Mouse (Mus musculus): Measurements from ENCODE around the gene Zar1l.

Zar1l gene

DNA sequence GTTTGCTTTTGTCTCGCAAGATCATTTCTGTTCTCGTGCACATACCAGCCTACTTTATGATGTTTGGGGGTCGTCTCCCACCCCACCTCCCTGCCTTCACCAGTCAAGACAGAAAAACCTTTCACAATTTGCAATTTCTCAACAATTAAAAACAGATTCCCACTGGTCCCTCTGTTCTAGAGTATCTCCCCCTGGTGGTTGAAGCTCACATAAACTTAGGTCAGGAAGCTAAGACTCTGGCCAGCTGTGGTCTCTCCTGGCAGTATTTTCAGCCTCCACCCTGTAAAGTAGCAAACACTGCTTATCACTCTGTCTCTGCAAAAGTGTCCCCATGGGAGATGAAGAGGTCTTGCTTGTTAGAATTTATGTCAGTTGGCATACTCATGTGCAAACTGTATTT lies 32.8 kb downstream of the Zar1l start:
- CTCF ChIA-PET = no interaction called here

DNA sequence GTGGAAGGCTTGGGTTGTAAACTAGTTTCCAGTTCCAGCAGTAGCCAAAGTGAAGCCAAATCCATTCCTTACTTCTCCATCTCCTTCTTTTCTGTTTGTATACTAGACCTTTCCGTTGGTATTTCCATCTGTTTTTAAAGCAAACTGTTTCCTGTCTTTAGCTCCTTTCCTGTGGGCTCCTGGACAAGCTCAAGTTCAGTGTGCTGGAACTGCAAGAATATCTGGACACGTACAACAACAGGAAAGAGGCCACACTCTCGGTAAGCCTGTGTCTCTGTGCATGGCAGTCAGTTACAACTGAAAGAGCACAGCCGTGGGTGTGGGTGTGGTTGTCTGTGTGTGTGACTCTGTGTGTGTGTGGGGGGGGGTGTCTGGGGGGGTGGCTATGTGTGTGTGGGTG lies 39.4 kb downstream of the Zar1l start:
- CTCF ChIA-PET = interaction anchor here (0.7 kb wide), 1 partner anchor 121 kb away, joined by 3 read pairs; no protein-coding TSS in a partner anchor

DNA sequence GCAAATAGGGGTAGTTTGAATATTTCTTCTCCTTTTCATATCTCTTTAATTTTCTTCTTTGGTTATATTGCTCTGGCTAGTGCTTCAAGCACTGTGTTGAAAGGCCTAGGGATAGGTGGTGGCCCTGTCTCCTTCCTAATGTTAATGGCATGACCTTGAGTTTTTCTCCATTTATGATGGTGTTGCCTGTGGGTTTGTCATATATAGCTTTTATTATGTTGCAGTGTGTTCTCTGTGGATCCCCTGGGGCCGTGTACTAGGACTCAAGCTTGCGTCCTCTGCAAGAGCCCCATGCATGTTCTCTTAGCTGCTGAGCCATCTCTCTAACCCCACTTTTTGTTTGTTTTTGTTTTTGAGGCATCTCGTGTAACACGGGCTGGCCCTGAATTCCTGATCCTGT lies 40.6 kb downstream of the Zar1l start:
- CTCF ChIA-PET = interaction anchor here (0.6 kb wide), 1 partner anchor 70 kb away, joined by 11 read pairs; no protein-coding TSS in a partner anchor

DNA sequence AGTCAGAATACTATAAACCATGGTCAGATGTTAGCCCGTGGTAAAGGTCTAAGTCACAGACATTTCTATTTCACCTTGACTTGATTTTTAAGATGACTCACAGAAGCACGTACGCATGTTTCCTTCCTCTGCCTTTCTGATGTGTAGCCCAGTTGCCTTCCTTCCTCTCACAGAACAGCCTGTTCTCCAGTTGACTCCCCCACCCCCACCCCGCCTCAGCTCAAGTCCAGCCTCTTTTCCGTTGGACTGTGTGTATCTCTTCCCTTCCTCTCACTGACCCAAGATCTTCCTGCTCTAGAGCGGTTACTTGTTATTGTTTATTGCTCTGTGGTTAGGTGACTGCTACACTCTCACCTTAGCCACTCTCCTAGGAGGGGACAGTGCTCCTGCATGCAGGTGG lies 49.5 kb downstream of the Zar1l start:
- CTCF ChIA-PET = interaction anchor here (1.0 kb wide), 1 partner anchor 103 kb away, joined by 11 read pairs; no protein-coding TSS in a partner anchor

DNA sequence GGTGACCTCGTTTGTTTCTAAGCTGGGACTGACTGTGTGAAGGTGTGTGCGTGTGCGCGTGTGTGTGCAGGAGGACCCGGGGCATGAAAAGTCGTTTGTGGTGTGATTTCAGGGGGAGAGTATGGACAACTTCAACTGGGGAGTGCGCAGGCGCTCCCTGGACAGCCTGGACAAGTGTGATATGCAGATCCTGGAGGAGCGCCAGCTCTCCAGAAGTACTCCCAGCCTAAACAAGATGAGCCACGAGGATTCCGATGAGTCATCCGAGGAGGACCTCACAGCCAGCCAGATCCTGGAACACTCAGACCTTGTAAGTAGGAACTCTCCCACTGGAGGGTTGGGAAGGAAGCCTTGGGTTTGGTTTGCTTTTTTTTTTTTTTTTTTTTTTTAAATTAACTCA lies 51.8 kb downstream of the Zar1l start:
- CTCF ChIA-PET = interaction anchor here (0.7 kb wide), 2 partner anchors 364 to 686 kb away, joined by 3 read pairs; no protein-coding TSS in a partner anchor

DNA sequence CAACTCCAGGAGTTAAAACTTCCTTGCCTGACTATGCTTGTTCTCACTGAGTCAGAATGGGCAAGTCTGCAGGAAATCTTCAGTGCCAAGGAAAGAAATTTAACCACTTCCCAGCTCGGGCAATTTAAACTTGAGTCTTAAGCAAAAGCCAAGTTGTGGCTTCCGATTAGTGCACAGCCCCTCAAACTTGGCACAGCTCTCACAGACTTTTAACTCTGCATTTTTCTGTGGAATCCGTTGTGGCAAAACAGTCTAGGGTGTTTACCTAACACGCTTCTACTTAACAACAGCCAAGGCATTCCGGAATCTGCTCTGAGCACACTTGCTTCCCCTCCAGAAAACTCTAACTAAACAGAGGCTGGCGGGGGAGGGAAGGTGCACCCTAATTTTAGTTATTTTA lies 52.7 kb downstream of the Zar1l start:
- CTCF ChIA-PET = no interaction called here

DNA sequence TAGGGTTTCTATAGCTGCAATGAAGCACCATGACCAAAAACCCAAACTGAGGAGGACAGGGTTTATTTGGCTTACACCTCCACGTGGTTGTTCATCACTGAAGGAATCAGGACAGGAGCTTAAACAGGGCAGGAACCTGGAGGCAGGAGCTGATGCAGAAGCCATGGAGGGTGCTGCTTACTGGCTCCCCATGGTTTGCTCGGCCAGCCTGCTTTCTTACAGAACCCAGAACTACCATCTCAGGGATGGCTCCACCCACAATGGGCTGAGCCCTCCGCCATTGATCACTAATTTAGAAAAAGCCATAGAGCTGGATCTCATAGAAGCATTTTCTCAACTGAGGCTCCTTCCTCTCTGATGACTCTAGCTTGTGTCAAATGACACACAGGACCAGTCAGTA lies 53.2 kb downstream of the Zar1l start:
- CTCF ChIA-PET = no interaction called here

DNA sequence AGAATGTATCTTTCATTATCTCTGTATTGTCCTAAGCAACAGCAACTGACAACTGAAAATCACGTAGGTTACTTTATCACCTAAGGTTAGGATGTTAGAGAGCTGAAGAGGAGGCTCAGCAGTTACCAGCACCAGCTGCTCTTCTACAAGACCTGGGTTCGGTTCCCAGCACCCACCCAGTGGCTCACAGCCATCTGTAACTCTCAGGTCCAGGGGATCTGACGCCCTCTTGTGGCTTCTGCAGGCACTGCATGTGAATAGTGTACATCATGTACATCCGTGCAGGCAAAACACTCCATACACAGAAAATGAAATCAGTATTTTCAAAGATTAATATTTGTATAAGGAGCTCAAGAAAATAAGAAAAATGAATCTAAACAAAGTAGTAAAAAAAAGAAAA lies 58.2 kb downstream of the Zar1l start:
- CTCF ChIA-PET = no interaction called here

DNA sequence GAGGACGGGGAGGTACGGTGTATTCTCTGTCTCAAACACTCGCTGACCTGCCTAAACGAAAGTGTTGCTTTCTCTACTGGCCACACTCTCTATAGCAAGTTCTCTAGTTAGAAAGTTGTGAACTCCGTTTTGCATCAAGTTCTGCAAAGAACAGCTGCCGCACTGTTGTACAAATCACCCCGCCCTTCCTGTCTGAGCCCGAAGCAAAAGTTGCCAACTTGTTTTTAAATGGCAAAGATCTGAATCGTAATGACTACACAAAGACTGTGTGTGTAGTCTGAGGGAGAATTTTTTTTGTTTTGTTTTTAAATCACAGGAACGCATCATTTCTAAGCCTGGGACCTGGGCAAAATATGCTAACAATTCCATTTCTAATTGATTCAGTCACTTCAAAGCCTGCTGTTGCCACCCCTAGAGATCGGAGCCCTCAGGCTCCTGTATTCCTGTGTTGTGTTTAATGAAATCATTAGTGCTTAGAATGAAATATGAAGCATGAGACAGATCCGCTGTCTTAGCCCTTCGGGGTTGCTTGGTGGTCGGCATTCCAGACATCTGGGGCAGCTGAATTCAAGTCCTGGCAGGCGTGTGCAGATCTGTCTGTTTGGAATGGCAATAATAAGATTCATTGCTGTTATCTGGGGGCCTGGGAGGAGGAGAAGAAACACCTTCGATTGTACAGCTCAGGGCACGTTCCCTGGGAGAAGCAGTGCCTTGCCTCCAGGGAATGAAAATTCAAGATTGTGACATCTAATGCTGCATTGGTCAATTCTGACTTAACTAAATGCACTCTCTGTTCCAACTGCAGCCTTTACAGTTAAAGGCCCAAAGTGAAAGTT lies 59.8 kb downstream of the Zar1l start:
- CTCF ChIA-PET = interaction anchor here (0.6 kb wide), 1 partner anchor 10 kb away, joined by 3 read pairs; no protein-coding TSS in a partner anchor

DNA sequence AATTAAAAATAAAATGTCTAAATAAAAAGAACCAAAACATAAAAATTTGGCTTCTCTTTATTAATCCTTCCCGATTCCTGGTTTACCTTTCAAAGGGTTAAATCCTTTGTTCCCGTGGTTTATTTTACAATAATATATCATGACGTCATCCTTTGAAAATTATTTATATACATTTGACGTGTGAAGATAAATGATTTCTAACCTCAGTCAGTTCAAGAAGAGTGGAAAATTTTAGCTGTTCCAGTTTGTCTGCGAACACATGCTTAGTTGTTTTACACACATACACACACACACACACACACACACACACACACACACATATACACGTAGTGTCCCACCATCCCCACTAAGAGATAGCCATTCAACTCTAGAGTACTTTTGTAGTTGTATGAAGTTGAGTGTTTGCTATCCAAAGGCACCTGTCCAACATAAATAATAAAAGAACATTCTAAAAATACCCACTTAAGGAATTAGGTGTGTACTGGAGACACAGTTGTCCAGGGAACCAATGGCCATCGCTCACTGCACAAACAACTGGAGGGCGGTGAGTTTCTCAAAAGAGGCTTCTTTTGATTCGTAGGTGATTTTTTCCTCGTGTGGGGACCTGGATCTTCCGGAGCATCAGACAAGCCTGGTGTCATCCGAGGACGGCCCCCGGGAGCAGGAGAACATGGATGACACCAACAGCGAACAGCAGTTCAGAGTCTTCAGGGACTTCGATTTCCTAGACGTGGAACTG lies 60.6 kb downstream of the Zar1l start:
- CTCF ChIA-PET = no interaction called here

Data from spleen, embryonic (tissue).